Mouse (Mus musculus) erythroblast, embryonic 14.5 days (primary cell): ENCODE data around the gene Tnxb.

Experiments used
- GATA1 ChIP-seq: IDR thresholded peaks from 2 replicates; pipeline ENCODE4 v1.6.1; 2012; ENCODE audit warnings: low read length, inconsistent platforms, mixed read lengths
- TAL1 ChIP-seq: IDR thresholded peaks from 3 replicates; pipeline ENCODE4 v1.6.1; 2012; ENCODE audit warnings: low read length, inconsistent platforms, mixed read lengths

- TF ChIP-seq TAL1 (no peak), GATA1 (no peak)
Observed at GRCm38 (mm10) chr17:34663558-34663957, 6.8 kb upstream of the Tnxb start.
